Mouse (Mus musculus) stomach, embryonic 16.5 days (tissue): Measurements from ENCODE around the gene Hectd2. TPM values are rescaled to one million over a fixed set of nuclear protein-coding genes. Genes with fewer than 3 reads are reported as not detected.

Experiments used
- ATAC-seq: fragments of 200-750 bp; cut with Nextera tagmentation; 2 replicates; pipeline ENCODE4 v1.8.0; 2017; ENCODE audit warnings: moderate number of reproducible peaks, moderate TSS enrichment; ENCODE audit not compliant: insufficient read depth, low FRiP score
- H3K27ac ChIP-seq: fragments of 300-500 bp; sonication (generic); 2 replicates; pipeline ENCODE4 v1.5.1; 2014; ENCODE audit warnings: low read length
- H3K27me3 ChIP-seq: fragments of 300-500 bp; sonication (generic); 2 replicates; pipeline ENCODE4 v1.6.1; 2014; ENCODE audit warnings: low read length, control low read depth, mixed read lengths; ENCODE audit not compliant: control insufficient read depth, insufficient read depth
- H3K36me3 ChIP-seq: fragments of 300-500 bp; sonication (generic); 2 replicates; pipeline ENCODE4 v1.6.1; 2014; ENCODE audit warnings: low read length; ENCODE audit not compliant: control insufficient read depth, insufficient read depth
- H3K4me1 ChIP-seq: fragments of 300-500 bp; sonication (generic); 2 replicates; pipeline ENCODE4 v1.6.1; 2014; ENCODE audit warnings: low read length, control low read depth, mixed read lengths; ENCODE audit not compliant: control insufficient read depth, insufficient read depth
- H3K4me2 ChIP-seq: fragments of 300-500 bp; sonication (generic); 2 replicates; pipeline ENCODE4 v1.6.1; 2014; ENCODE audit warnings: low read depth, low read length, mixed read lengths
- H3K4me3 ChIP-seq: fragments of 300-500 bp; sonication (generic); replicated peaks from 2 replicates; pipeline ENCODE4 v1.5.1; 2014; ENCODE audit warnings: mild to moderate bottlenecking, low read length
- H3K9ac ChIP-seq: fragments of 300-500 bp; sonication (generic); 2 replicates; pipeline ENCODE4 v1.6.1; 2014; ENCODE audit warnings: low read length
- H3K9me3 ChIP-seq: fragments of 300-500 bp; sonication (generic); replicated peaks from 2 replicates; pipeline ENCODE4 v1.6.1; 2016; ENCODE audit warnings: low read length, control low read depth; ENCODE audit not compliant: control insufficient read depth
- WGBS: fragments of 180-500 bp; shearing (Covaris S2); extraction: QIAGEN DNeasy Blood & Tissue Kit; methylation state at CpG from one replicate; pipeline ENCODE4 v1.1.7; 2014; 5-methylcytosine and 5-hydroxymethylcytosine counted together
- polyA plus RNA-seq: library from polyadenylated mRNA; unstranded; fragments of >200 nt; fragmentation: Nextera tagmentation; extraction: Ambion mirVana; gene quantifications from 2 replicates; pipeline ENCODE4 v1.2.1, GENCODE M21; 2015

Hectd2 gene
- 2.8 and 3.3 TPM in 2 replicates for polyA plus RNA-seq

GRCm38 (mm10) chr19:36554046-36554784 lies at the start of gene Hectd2:
TSS of gene Hectd2 (plus strand) at chr19:36554639.
- peak within 1 kb of the TSS; percentile 87 for H3K4me2 ChIP-seq
- no peaks in the 10 kb centered on the region for H3K27me3 ChIP-seq
- WGBS, result under 1% methylated on average over 84 of the region's 92 CpGs
- H3K9ac ChIP-seq, result peak within 1 kb of the TSS; percentile 93
- peak within 1 kb of the TSS; percentile 87 for H3K4me3 ChIP-seq
- no peaks in the 10 kb centered on the region for H3K4me1 ChIP-seq
- peak; percentile 87 for ATAC-seq
- no peaks in the 10 kb centered on the region for H3K9me3 ChIP-seq
- H3K36me3 ChIP-seq, result no peaks in the 10 kb centered on the region
- peak within 1 kb of the TSS; percentile 79 for H3K27ac ChIP-seq

DNA sequence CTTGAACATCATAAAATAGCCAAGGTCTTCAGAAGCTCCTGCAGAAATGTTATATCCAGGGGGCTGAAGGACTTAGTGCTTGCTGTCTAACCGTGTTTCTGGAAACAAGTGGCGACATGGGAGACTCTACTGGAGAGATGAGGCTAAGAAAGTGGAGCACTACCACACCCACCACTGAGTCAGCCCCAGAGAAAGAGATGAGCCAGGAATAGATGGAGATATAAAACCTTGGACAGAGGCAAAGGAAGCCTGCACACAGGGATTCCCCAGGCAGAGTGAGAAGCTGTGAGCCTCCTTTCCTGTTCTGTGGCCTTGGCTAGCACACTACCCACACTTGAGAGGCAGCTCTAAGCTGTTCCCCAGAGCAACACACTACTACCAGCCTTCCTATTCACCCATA lies 49.7 kb upstream of the Hectd2 start:
- H3K4me1 ChIP-seq, result no peaks in the 10 kb centered on the region
- H3K36me3 ChIP-seq, result no peaks in the 10 kb centered on the region
- no peak overlapping the region for H3K27ac ChIP-seq
- ATAC-seq, result no peak
- H3K27me3 ChIP-seq, result no peaks in the 10 kb centered on the region
- H3K9ac ChIP-seq, result no peak overlapping the region
- no peak overlapping the region for H3K4me2 ChIP-seq
- H3K4me3 ChIP-seq, result no peak overlapping the region
- 89% methylated on average over 2 of the region's 2 CpGs for WGBS
- no peaks in the 10 kb centered on the region for H3K9me3 ChIP-seq

DNA sequence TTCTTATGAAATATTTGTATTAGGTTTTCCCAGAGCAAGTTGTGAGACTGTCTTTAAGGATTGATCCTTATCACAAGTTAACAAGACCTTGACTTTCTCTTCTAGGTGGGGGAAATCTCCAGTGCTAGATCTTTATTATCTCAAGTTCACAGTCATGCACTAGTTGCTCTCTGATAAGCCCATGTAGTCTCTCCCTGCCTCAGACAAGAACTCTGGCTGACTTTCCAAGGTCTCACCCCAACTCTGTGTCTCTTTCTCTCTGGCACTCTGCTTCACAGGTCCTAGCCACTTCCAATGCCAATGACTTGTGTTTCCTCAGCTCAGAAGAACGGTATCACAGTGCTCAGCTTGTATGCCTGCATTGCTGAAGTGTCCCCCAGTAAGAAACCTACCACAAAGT lies 43.1 kb upstream of the Hectd2 start:
- H3K9ac ChIP-seq, result no peak overlapping the region
- H3K27me3 ChIP-seq, result no peaks in the 10 kb centered on the region
- H3K27ac ChIP-seq, result no peak overlapping the region
- no peaks in the 10 kb centered on the region for H3K9me3 ChIP-seq
- 73% methylated on average over 1 of the region's 1 CpGs for WGBS
- no peaks in the 10 kb centered on the region for H3K4me1 ChIP-seq
- no peak overlapping the region for H3K4me3 ChIP-seq
- ATAC-seq, result no peak
- H3K4me2 ChIP-seq, result no peak overlapping the region
- H3K36me3 ChIP-seq, result no peaks in the 10 kb centered on the region

- no peak overlapping the region for H3K9ac ChIP-seq
- H3K4me1 ChIP-seq, result no peaks in the 10 kb centered on the region; the same call in 1 of the 2 replicates
- H3K4me2 ChIP-seq, result no peak overlapping the region
- ATAC-seq, result no peak
- H3K36me3 ChIP-seq, result no peaks in the 10 kb centered on the region
- whole genome bisulfite sequencing, result 47% methylated on average over 2 of the region's 2 CpGs
- H3K27ac ChIP-seq, result no peak overlapping the region
- H3K27me3 ChIP-seq, result no peaks in the 10 kb centered on the region
- H3K9me3 ChIP-seq, result no peaks in the 10 kb centered on the region
- no peak overlapping the region for H3K4me3 ChIP-seq
These were observed 36.0 kb upstream of the Hectd2 start for GRCm38 (mm10) chr19:36518461-36518860.

GRCm38 (mm10) chr19:36521568-36521967 lies 32.9 kb upstream of the Hectd2 start:
- no peaks in the 10 kb centered on the region for H3K36me3 ChIP-seq
- no peaks in the 10 kb centered on the region; the same call in 1 of the 2 replicates for H3K4me1 ChIP-seq
- no peak overlapping the region for H3K9ac ChIP-seq
- H3K27me3 ChIP-seq, result no peaks in the 10 kb centered on the region
- ATAC-seq, result no peak
- H3K9me3 ChIP-seq, result no peaks in the 10 kb centered on the region
- no peak overlapping the region for H3K4me2 ChIP-seq
- H3K4me3 ChIP-seq, result no peak overlapping the region
- no peak overlapping the region for H3K27ac ChIP-seq
- 79% methylated on average over 2 of the region's 2 CpGs for WGBS

DNA sequence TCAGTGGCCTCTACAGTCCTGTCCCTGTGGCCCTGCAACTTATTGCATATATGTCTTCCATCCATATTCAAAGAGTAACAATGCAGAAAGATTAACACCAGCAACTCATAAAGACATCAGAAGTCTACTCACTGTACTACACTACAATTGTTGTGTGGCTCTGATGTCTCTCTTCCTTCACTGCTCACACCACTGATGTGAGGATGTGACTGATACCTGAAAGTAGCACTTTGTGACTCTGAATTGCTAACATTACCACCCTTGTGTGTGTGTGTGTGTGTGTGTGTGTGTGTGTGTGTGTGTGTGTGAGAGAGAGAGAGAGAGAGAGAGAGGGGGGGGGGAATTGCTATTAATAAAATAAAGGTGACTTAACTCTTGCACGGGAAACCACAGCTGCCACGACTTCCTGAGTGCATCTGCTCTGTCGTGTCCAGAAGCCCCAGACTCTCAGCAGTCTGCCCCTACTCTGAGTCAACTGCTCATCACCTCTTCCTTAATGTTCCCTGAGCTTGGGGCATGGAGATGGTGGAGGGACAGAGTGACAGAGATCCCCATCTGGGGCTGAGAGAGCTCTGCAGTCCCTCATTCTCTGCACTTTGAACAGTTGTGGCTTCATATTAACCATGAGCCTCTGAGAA lies 31.8 kb upstream of the Hectd2 start:
- H3K9me3 ChIP-seq, result no peaks in the 10 kb centered on the region
- 58% methylated on average over 3 of the region's 3 CpGs for WGBS

GRCm38 (mm10) chr19:36525071-36525470 lies 29.4 kb upstream of the Hectd2 start:
- H3K36me3 ChIP-seq, result no peaks in the 10 kb centered on the region
- no peaks in the 10 kb centered on the region for H3K4me1 ChIP-seq
- H3K4me3 ChIP-seq, result no peak overlapping the region
- no peak overlapping the region for H3K9ac ChIP-seq
- H3K27me3 ChIP-seq, result no peaks in the 10 kb centered on the region
- no peak overlapping the region for H3K27ac ChIP-seq
- ATAC-seq, result no peak
- no peaks in the 10 kb centered on the region for H3K9me3 ChIP-seq
- no peak overlapping the region for H3K4me2 ChIP-seq

More for the DNA sequence above, 31.8 kb upstream of the Hectd2 start:
- Histone ChIP-seq H3K4me2 (no peak overlapping the region), H3K4me3 (no peak overlapping the region), H3K4me1 (no peaks in the 10 kb centered on the region; the same call in 1 of the 2 replicates), H3K9ac (no peak overlapping the region), H3K27ac (no peak overlapping the region), H3K27me3 (no peaks in the 10 kb centered on the region), H3K36me3 (no peaks in the 10 kb centered on the region)
- no peak for ATAC-seq

GRCm38 (mm10) chr19:36533082-36533481 lies 21.4 kb upstream of the Hectd2 start:
- Histone ChIP-seq H3K4me2 (no peak overlapping the region), H3K9ac (no peak overlapping the region), H3K9me3 (no peaks in the 10 kb centered on the region), H3K4me1 (peaks cover 21% of the 10 kb centered on the region), H3K36me3 (no peaks in the 10 kb centered on the region), H3K27me3 (no peaks in the 10 kb centered on the region), H3K4me3 (no peak overlapping the region), H3K27ac (no peak overlapping the region)
- no peak for ATAC-seq
- 67% methylated on average over 5 of the region's 5 CpGs for WGBS

GRCm38 (mm10) chr19:36534011-36534765 lies 20.3 kb upstream of the Hectd2 start:
- peak; percentile 70; the same call in 1 of the 2 replicates for ATAC-seq
- WGBS, result 23% methylated on average over 17 of the region's 17 CpGs
- peaks cover 21% of the 10 kb centered on the region for H3K4me1 ChIP-seq
- H3K27ac ChIP-seq, result peak overlapping the region; percentile 52; the same call in 1 of the 2 replicates
- H3K4me3 ChIP-seq, result peak overlapping the region; percentile 22
- peak overlapping the region; percentile 59 for H3K4me2 ChIP-seq
- no peaks in the 10 kb centered on the region for H3K27me3 ChIP-seq
- H3K36me3 ChIP-seq, result no peaks in the 10 kb centered on the region
- H3K9ac ChIP-seq, result 0 out of 2 replicates have a peak overlapping the region, but pooled peaks have one; percentile 44
- H3K9me3 ChIP-seq, result no peaks in the 10 kb centered on the region
